Mouse (Mus musculus): Measurements from ENCODE around the gene Med27.
"Not testable (repeated sequence)": the region's sequence is repeated elsewhere in the genome, so short reads cannot be mapped to it uniquely, and the experiment has no call there.

Med27 gene

GRCm38 (mm10) chr2:29519402-29519801 is 172.8 kb downstream of the Med27 start:
- DNase-seq (ENCODE audit: low read depth) = no peak

GRCm38 (mm10) chr2:29520206-29520605 is 173.6 kb downstream of the Med27 start:
- DNase-seq (ENCODE audit: low read depth) = no peak

- DNase-seq (ENCODE audit: low read depth) = no peak
These were observed 174.9 kb downstream of the Med27 start for GRCm38 (mm10) chr2:29521486-29521885.

GRCm38 (mm10) chr2:29523918-29524811 is 177.5 kb downstream of the Med27 start:
- DNase-seq (ENCODE audit: low read depth) = no peak

GRCm38 (mm10) chr2:29525273-29525805 is 178.7 kb downstream of the Med27 start:
- peak; percentile 18 for DNase-seq (ENCODE audit: low read depth)

GRCm38 (mm10) chr2:29526266-29526665 is 179.6 kb downstream of the Med27 start:
- no peak for DNase-seq (ENCODE audit: low read depth)

- not testable (repeated sequence) for DNase-seq (ENCODE audit: low read depth)
These were observed 180.9 kb downstream of the Med27 start for GRCm38 (mm10) chr2:29527480-29527879.

GRCm38 (mm10) chr2:29528811-29529210 is 182.2 kb downstream of the Med27 start:
- DNase-seq (ENCODE audit: low read depth) = no peak

- DNase-seq (ENCODE audit: low read depth) = peak; percentile 66
These were observed 183.2 kb downstream of the Med27 start for GRCm38 (mm10) chr2:29529788-29530187.

GRCm38 (mm10) chr2:29532173-29532572 is 185.6 kb downstream of the Med27 start:
- no peak for DNase-seq (ENCODE audit: low read depth)

GRCm38 (mm10) chr2:29532921-29533320 is 186.3 kb downstream of the Med27 start:
- DNase-seq (ENCODE audit: low read depth) = no peak

- no peak for DNase-seq (ENCODE audit: low read depth)
These were observed 189.1 kb downstream of the Med27 start for GRCm38 (mm10) chr2:29535566-29536244.

GRCm38 (mm10) chr2:29536481-29536880 is 189.9 kb downstream of the Med27 start:
- no peak for DNase-seq (ENCODE audit: low read depth)

GRCm38 (mm10) chr2:29537334-29537733 is 190.7 kb downstream of the Med27 start:
- no peak for DNase-seq (ENCODE audit: low read depth)

- DNase-seq (ENCODE audit: low read depth) = no peak
These were observed 195.4 kb downstream of the Med27 start for GRCm38 (mm10) chr2:29542039-29542438.

GRCm38 (mm10) chr2:29546571-29546970 is 200.0 kb downstream of the Med27 start:
- no peak for DNase-seq (ENCODE audit: low read depth)

GRCm38 (mm10) chr2:29551816-29552585 is 205.4 kb downstream of the Med27 start:
- no peak for DNase-seq (ENCODE audit: low read depth)

- DNase-seq (ENCODE audit: low read depth) = peak; percentile 56
These were observed 207.5 kb downstream of the Med27 start for GRCm38 (mm10) chr2:29553945-29554634.

- no peak for DNase-seq (ENCODE audit: low read depth)
These were observed 211.9 kb downstream of the Med27 start for GRCm38 (mm10) chr2:29558561-29558960.

GRCm38 (mm10) chr2:29559955-29560354 is 213.3 kb downstream of the Med27 start:
- DNase-seq (ENCODE audit: low read depth) = no peak

GRCm38 (mm10) chr2:29561468-29561867 is 214.8 kb downstream of the Med27 start:
- DNase-seq (ENCODE audit: low read depth) = no peak

GRCm38 (mm10) chr2:29563986-29564385 is 217.4 kb downstream of the Med27 start:
- no peak for DNase-seq (ENCODE audit: low read depth)
